Mouse (Mus musculus) MEL (cell line): ENCODE measurements at regions not wholly inside any gene's neighbourhood (a gene's known extent, or its start where the extent isn't known, plus 50 kb on each side); places are given as distances from the start of the nearest gene placed in this dataset.

Experiments used
- POLR2A ChIP-seq, 2 experiments: IDR thresholded peaks; 2 replicates each; pipeline ENCODE4 v1.6.1; 2011 to 2012; ENCODE audit warnings: low read length in 2 of 2, mild to moderate bottlenecking in 2 of 2, control low read depth in 1 of 2, improper control_type of control experiment in 1 of 2, low read depth in 1 of 2, moderate library complexity in 1 of 2; ENCODE audit not compliant: control insufficient read depth in 1 of 2, insufficient read depth in 1 of 2, poor library complexity in 1 of 2
- POLR2AphosphoS2 ChIP-seq: IDR thresholded peaks from 2 replicates; pipeline ENCODE4 v1.6.1; 2011; ENCODE audit warnings: low read length, improper control_type of control experiment
- ZMIZ1 ChIP-seq: IDR thresholded peaks from 2 replicates; pipeline ENCODE4 v1.6.1; 2012; ENCODE audit warnings: low read depth, mild to moderate bottlenecking, inconsistent platforms, low read length, improper control_type of control experiment, moderate library complexity

- no peak for TF ChIP-seq POLR2AphosphoS2
- no peak for TF ChIP-seq POLR2A (IDR thresholded peaks at IDR 0.05; ENCODE audit: control insufficient read depth in 1 of 2, insufficient read depth in 1 of 2, low read depth in 1 of 2, low read length in 2 of 2, poor library complexity in 1 of 2)
- TF ChIP-seq ZMIZ1: no peak
These were observed 1686.1 kb upstream of the B3galt2 start for GRCm38 (mm10) chr1:141954323-141954867.
